Mouse (Mus musculus) megakaryocyte, embryonic 14.5 days (primary cell): ENCODE results near the gene Ear14. TPM values are rescaled to one million over a fixed set of nuclear protein-coding genes. Genes with fewer than 3 reads are reported as not detected.
"Not testable (repeated sequence)": the region's sequence is repeated elsewhere in the genome, so short reads cannot be mapped to it uniquely, and the experiment has no call there.

ENCODE experiments used
- H3K27me3 ChIP-seq: replicated peaks from 2 replicates; pipeline ENCODE3; 2012; ENCODE audit warnings: inconsistent platforms
- H3K36me3 ChIP-seq: replicated peaks from 2 replicates; pipeline ENCODE3; 2012; ENCODE audit warnings: low read length, inconsistent platforms, mixed read lengths
- H3K4me1 ChIP-seq: 2 replicates; pipeline ENCODE4 v1.6.1; 2012; ENCODE audit warnings: inconsistent platforms
- H3K4me3 ChIP-seq: replicated peaks from 2 replicates; pipeline ENCODE3; 2012; ENCODE audit warnings: moderate library complexity, mild to moderate bottlenecking, inconsistent platforms
- H3K9me3 ChIP-seq: 2 replicates; pipeline ENCODE4 v1.6.1; 2012; ENCODE audit warnings: inconsistent platforms
- FLI1 ChIP-seq: IDR thresholded peaks from 2 replicates; pipeline ENCODE4 v1.6.1; 2012; ENCODE audit warnings: low read length, inconsistent platforms, mixed read lengths
- GATA1 ChIP-seq: IDR thresholded peaks from 3 replicates; pipeline ENCODE4 v1.6.1; 2012; ENCODE audit warnings: mixed read lengths, low read length, inconsistent platforms, borderline replicate concordance
- polyA plus RNA-seq: library from polyadenylated mRNA; stranded (reverse); fragments of >175 nt; gene quantifications from 2 replicates; pipeline ENCODE4 v1.2.3, GENCODE M21; 2012; ENCODE audit warnings: low replicate concordance; ENCODE audit not compliant: insufficient read depth

Gene Ear14
- polyA plus RNA-seq, 1 experiment, result not detected

DNA sequence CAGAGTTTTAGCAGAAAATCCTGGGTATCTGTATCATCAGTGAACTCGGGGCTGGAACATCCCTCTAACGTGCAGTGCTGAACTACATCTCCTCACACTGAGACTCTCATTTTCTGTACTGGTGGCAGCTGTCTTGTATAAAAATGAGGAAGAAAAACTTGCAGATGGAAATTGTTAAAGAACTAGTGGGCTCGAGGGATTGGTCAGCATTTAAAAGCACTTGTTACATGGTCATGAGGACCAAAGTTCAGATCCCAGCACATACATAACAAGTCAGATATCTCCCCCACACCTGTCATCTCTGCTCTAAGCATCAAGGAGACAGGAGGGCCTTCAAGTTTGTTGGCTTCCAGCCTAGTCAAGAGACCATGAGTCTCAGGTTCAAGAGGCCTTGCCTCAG, 47.2 kb downstream of the Ear14 start:
- H3K9me3 ChIP-seq, result no peaks in the 10 kb centered on the region
- TF ChIP-seq FLI1 (no peak), GATA1 (no peak)
- no peaks in the 10 kb centered on the region for H3K36me3 ChIP-seq
- H3K4me1 ChIP-seq, result no peaks in the 10 kb centered on the region
- H3K27me3 ChIP-seq, result no peaks in the 10 kb centered on the region
- H3K4me3 ChIP-seq, result no peak overlapping the region

GRCm38 (mm10) chr14:51252206-51252605, 49.0 kb downstream of the Ear14 start:
- not testable (repeated sequence) for H3K9me3 ChIP-seq, H3K4me1 ChIP-seq, H3K27me3 ChIP-seq, H3K4me3 ChIP-seq, H3K36me3 ChIP-seq

DNA sequence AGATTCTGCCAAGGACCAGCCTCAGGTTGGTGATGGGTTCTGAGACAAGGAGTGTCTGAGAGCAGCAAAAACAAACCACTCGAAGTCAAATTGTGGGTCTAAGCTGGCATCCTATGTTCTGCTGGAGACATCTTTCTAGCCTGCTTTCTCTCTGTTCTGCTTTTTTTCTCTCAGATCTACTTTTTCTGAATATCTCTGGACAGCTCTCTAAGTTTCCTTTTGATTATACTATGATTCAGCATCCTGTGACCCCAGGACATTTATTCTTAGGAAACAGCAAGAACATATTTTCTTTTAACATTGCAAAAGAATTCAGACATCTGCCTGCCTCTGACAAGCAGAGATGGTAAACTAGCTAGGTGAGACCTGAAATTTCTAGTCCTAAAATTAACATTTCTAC, 50.4 kb downstream of the Ear14 start:
- Histone ChIP-seq H3K9me3 (no peaks in the 10 kb centered on the region), H3K27me3 (no peaks in the 10 kb centered on the region), H3K4me1 (no peaks in the 10 kb centered on the region), H3K4me3 (no peak overlapping the region), H3K36me3 (no peaks in the 10 kb centered on the region)
- TF ChIP-seq GATA1, result no peak
- TF ChIP-seq FLI1, result no peak

Other genes with a start within 250 kb of the Ear14 start
- not detected in 2 replicates for gene Pnp2, start 247.4 kb upstream of the Ear14 start, polyA plus RNA-seq
- not detected in 2 replicates for gene Rnase10, start 195.6 kb upstream of the Ear14 start, polyA plus RNA-seq
- not detected in 2 replicates for gene Rnase9, start 161.5 kb upstream of the Ear14 start, polyA plus RNA-seq
- not detected in 2 replicates for gene Rnase11, start 153.2 kb upstream of the Ear14 start, polyA plus RNA-seq
- not detected in 2 replicates for gene Rnase12, start 145.7 kb upstream of the Ear14 start, polyA plus RNA-seq
- gene Olfr750, start 129.0 kb upstream of the Ear14 start, polyA plus RNA-seq, result not detected in 2 replicates
- 1.6 TPM in 1 of 2 replicates, not detected in the other for gene Rnase4, start 112.3 kb upstream of the Ear14 start, polyA plus RNA-seq
- not detected in 2 replicates for gene Ang, start 112.2 kb upstream of the Ear14 start, polyA plus RNA-seq
- not detected in 2 replicates for gene Eddm3b, start 89.0 kb upstream of the Ear14 start, polyA plus RNA-seq
- 0.23 TPM in 1 of 2 replicates, not detected in the other for gene Rnase6, start 79.5 kb upstream of the Ear14 start, polyA plus RNA-seq
- not detected in 2 replicates for gene Rnase1, start 56.6 kb upstream of the Ear14 start, polyA plus RNA-seq
- not detected in 2 replicates for gene Rnase2b, start 41.1 kb upstream of the Ear14 start, polyA plus RNA-seq
- gene Ang2, start 4.2 kb upstream of the Ear14 start, polyA plus RNA-seq, result not detected in 2 replicates
- not detected in 2 replicates for gene Rnase2a, start 52.7 kb downstream of the Ear14 start, polyA plus RNA-seq
- not detected in 2 replicates for gene Gm7247, start 158.4 kb downstream of the Ear14 start, polyA plus RNA-seq
- not detected in 2 replicates for gene Vmn2r88, start 207.4 kb downstream of the Ear14 start, polyA plus RNA-seq
- gene Vmn2r89, start 248.5 kb downstream of the Ear14 start, polyA plus RNA-seq, result 0.40 TPM in 1 of 2 replicates, not detected in the other